Mouse (Mus musculus): ENCODE data around the gene Ankrd13d. TPM values are rescaled to one million over a fixed set of nuclear protein-coding genes. Genes with fewer than 3 reads are reported as not detected.

The Ankrd13d gene
- polyA plus RNA-seq, 2 experiments: 11.5 to 25.2 TPM

GRCm38 (mm10) chr19:4229451-4230076 is 53.4 kb downstream of the Ankrd13d start:
- no peak for TF ChIP-seq POLR2A (IDR thresholded peaks at IDR 0.05; ENCODE audit: borderline replicate concordance, extremely low read depth, insufficient read depth, insufficient read length)
- Histone ChIP-seq H3K9me3 (ENCODE audit: control insufficient read depth, low read length) (no peaks in the 10 kb centered on the region), H3K27ac (replicated peaks; ENCODE audit: low read depth, low read length) (no peak overlapping the region), H3K27me3 (ENCODE audit: control insufficient read depth, insufficient read depth, low read length) (no peaks in the 10 kb centered on the region), H3K9ac (ENCODE audit: low read depth, low read length, severe bottlenecking) (no peak overlapping the region), H3K4me2 (replicated peaks; ENCODE audit: low read depth, low read length, severe bottlenecking) (no peak overlapping the region), H3K4me1 (ENCODE audit: control insufficient read depth, insufficient read depth, low read length) (peaks cover 9% of the 10 kb centered on the region; the same call in 1 of the 2 replicates), H3K36me3 (ENCODE audit: control insufficient read depth, insufficient read depth, low read length) (no peaks in the 10 kb centered on the region), H3K4me3 (replicated peaks; ENCODE audit: low read length) (no peak overlapping the region)
- DNase-seq (ENCODE audit: low spot score) (no peak), ATAC-seq (ENCODE audit: low FRiP score, low read depth) (no peak)
- WGBS: 33% methylated on average over 9 of the region's 9 CpGs

- no peaks in the 10 kb centered on the region for H3K27me3 ChIP-seq (ENCODE audit: control insufficient read depth, insufficient read depth, low read length)
- ATAC-seq (ENCODE audit: low FRiP score, low read depth) (no peak), DNase-seq (ENCODE audit: low spot score) (no peak)
- no peak overlapping the region for H3K4me2 ChIP-seq (replicated peaks; ENCODE audit: low read depth, low read length, severe bottlenecking)
- H3K9me3 ChIP-seq (ENCODE audit: control insufficient read depth, low read length): no peaks in the 10 kb centered on the region
- WGBS: 70% methylated on average over 4 of the region's 4 CpGs
- peaks cover 9% of the 10 kb centered on the region; the same call in 1 of the 2 replicates for H3K4me1 ChIP-seq (ENCODE audit: control insufficient read depth, insufficient read depth, low read length)
- H3K4me3 ChIP-seq (replicated peaks; ENCODE audit: low read length): no peak overlapping the region
- H3K36me3 ChIP-seq (ENCODE audit: control insufficient read depth, insufficient read depth, low read length): no peaks in the 10 kb centered on the region
- no peak overlapping the region for H3K9ac ChIP-seq (ENCODE audit: low read depth, low read length, severe bottlenecking)
- H3K27ac ChIP-seq (replicated peaks; ENCODE audit: low read depth, low read length): no peak overlapping the region
- no peak for TF ChIP-seq POLR2A (IDR thresholded peaks at IDR 0.05; ENCODE audit: borderline replicate concordance, extremely low read depth, insufficient read depth, insufficient read length)
These were observed 54.0 kb downstream of the Ankrd13d start for GRCm38 (mm10) chr19:4228891-4229290.

GRCm38 (mm10) chr19:4227894-4228678 is 54.9 kb downstream of the Ankrd13d start:
- H3K36me3 ChIP-seq (ENCODE audit: control insufficient read depth, insufficient read depth, low read length): peaks cover 1% of the 10 kb centered on the region; the same call in 1 of the 2 replicates
- H3K9me3 ChIP-seq (ENCODE audit: control insufficient read depth, low read length): no peaks in the 10 kb centered on the region
- 12% methylated on average over 8 of the region's 8 CpGs for WGBS
- DNase-seq (ENCODE audit: low spot score) (peak; percentile 80), ATAC-seq (ENCODE audit: low FRiP score, low read depth) (peak; percentile 63; the same call in 1 of the 2 replicates)
- TF ChIP-seq POLR2A (IDR thresholded peaks at IDR 0.05; ENCODE audit: borderline replicate concordance, extremely low read depth, insufficient read depth, insufficient read length): no peak
- no peak overlapping the region for H3K27ac ChIP-seq (replicated peaks; ENCODE audit: low read depth, low read length)
- H3K4me3 ChIP-seq (replicated peaks; ENCODE audit: low read length): no peak overlapping the region
- no peak overlapping the region for H3K4me2 ChIP-seq (replicated peaks; ENCODE audit: low read depth, low read length, severe bottlenecking)
- H3K27me3 ChIP-seq (ENCODE audit: control insufficient read depth, insufficient read depth, low read length): no peaks in the 10 kb centered on the region
- H3K4me1 ChIP-seq (ENCODE audit: control insufficient read depth, insufficient read depth, low read length): peaks cover 9% of the 10 kb centered on the region; the same call in 1 of the 2 replicates
- H3K9ac ChIP-seq (ENCODE audit: low read depth, low read length, severe bottlenecking): no peak overlapping the region

- peaks cover 8% of the 10 kb centered on the region; the same call in 1 of the 2 replicates for H3K4me1 ChIP-seq (ENCODE audit: control insufficient read depth, insufficient read depth, low read length)
- no peak overlapping the region for H3K4me3 ChIP-seq (replicated peaks; ENCODE audit: low read length)
- H3K36me3 ChIP-seq (ENCODE audit: control insufficient read depth, insufficient read depth, low read length): peaks cover 7% of the 10 kb centered on the region
- H3K27me3 ChIP-seq (ENCODE audit: control insufficient read depth, insufficient read depth, low read length): no peaks in the 10 kb centered on the region
- H3K27ac ChIP-seq (replicated peaks; ENCODE audit: low read depth, low read length): no peak overlapping the region
- no peak for ATAC-seq (ENCODE audit: low FRiP score, low read depth)
- H3K9ac ChIP-seq (ENCODE audit: low read depth, low read length, severe bottlenecking): no peak overlapping the region
- TF ChIP-seq POLR2A (IDR thresholded peaks at IDR 0.05; ENCODE audit: borderline replicate concordance, extremely low read depth, insufficient read depth, insufficient read length): no peak
- no peak overlapping the region for H3K4me2 ChIP-seq (replicated peaks; ENCODE audit: low read depth, low read length, severe bottlenecking)
- H3K9me3 ChIP-seq (ENCODE audit: control insufficient read depth, low read length): no peaks in the 10 kb centered on the region
- 70% methylated on average over 5 of the region's 5 CpGs for WGBS
- no peak for DNase-seq (ENCODE audit: low spot score)
These were observed 55.5 kb downstream of the Ankrd13d start for GRCm38 (mm10) chr19:4227446-4227845.

GRCm38 (mm10) chr19:4226779-4227178 is 56.2 kb downstream of the Ankrd13d start:
- Histone ChIP-seq H3K4me3 (replicated peaks; ENCODE audit: low read length) (no peak overlapping the region), H3K27me3 (ENCODE audit: control insufficient read depth, insufficient read depth, low read length) (no peaks in the 10 kb centered on the region), H3K36me3 (ENCODE audit: control insufficient read depth, insufficient read depth, low read length) (peaks cover 14% of the 10 kb centered on the region), H3K4me2 (replicated peaks; ENCODE audit: low read depth, low read length, severe bottlenecking) (no peak overlapping the region), H3K9me3 (ENCODE audit: control insufficient read depth, low read length) (no peaks in the 10 kb centered on the region), H3K9ac (ENCODE audit: low read depth, low read length, severe bottlenecking) (no peak overlapping the region), H3K27ac (replicated peaks; ENCODE audit: low read depth, low read length) (no peak overlapping the region), H3K4me1 (ENCODE audit: control insufficient read depth, insufficient read depth, low read length) (0 out of 2 replicates have a peak, but pooled peaks cover 4% of the 10 kb centered on the region)
- WGBS: 88% methylated on average over 7 of the region's 7 CpGs
- TF ChIP-seq POLR2A (IDR thresholded peaks at IDR 0.05; ENCODE audit: borderline replicate concordance, extremely low read depth, insufficient read depth, insufficient read length): no peak
- ATAC-seq (ENCODE audit: low FRiP score, low read depth) (no peak), DNase-seq (ENCODE audit: low spot score) (no peak)

Measured in limb, embryonic 14.5 days (tissue).